Mouse (Mus musculus) cortical plate, adult 2 months (tissue): ENCODE measurements around the gene Prr9. TPM values are rescaled to one million over a fixed set of nuclear protein-coding genes. Genes with fewer than 3 reads are reported as not detected.

Experiments used
- H3K27ac ChIP-seq: fragments of 200-500 bp; 2 replicates; pipeline ENCODE4 v1.5.1; 2012; ENCODE audit warnings: low read length, control low read depth, inconsistent platforms; ENCODE audit not compliant: insufficient read depth
- H3K4me1 ChIP-seq: fragments of 200-500 bp; 2 replicates; pipeline ENCODE4 v1.6.1; 2011; ENCODE audit warnings: low read length; ENCODE audit not compliant: control insufficient read depth, insufficient read depth
- H3K4me3 ChIP-seq: fragments of 200-500 bp; 2 replicates; pipeline ENCODE4 v1.5.1; 2011; ENCODE audit warnings: mild to moderate bottlenecking, low read length, control low read depth; ENCODE audit not compliant: insufficient read depth
- CTCF ChIP-seq: fragments of 200-500 bp; IDR thresholded peaks from 2 replicates; pipeline ENCODE4 v1.5.1; 2011; ENCODE audit warnings: mild to moderate bottlenecking, control low read depth, low read length; ENCODE audit not compliant: insufficient read depth; ENCODE audit errors: extremely low read depth
- POLR2A ChIP-seq: fragments of 200-500 bp; IDR thresholded peaks from 2 replicates; pipeline ENCODE4 v1.6.1; 2011; ENCODE audit warnings: mild to moderate bottlenecking, low read length, control low read depth; ENCODE audit not compliant: insufficient read depth; ENCODE audit errors: extremely low read depth
- polyA plus RNA-seq: library from polyadenylated mRNA; depleted of rRNA; stranded (reverse); fragments of >200 nt; gene quantifications from 2 replicates; pipeline ENCODE4 v1.2.3, GENCODE M21; 2012; rRNA removed

Gene Prr9
- polyA plus RNA-seq, 1 experiment = not detected

DNA sequence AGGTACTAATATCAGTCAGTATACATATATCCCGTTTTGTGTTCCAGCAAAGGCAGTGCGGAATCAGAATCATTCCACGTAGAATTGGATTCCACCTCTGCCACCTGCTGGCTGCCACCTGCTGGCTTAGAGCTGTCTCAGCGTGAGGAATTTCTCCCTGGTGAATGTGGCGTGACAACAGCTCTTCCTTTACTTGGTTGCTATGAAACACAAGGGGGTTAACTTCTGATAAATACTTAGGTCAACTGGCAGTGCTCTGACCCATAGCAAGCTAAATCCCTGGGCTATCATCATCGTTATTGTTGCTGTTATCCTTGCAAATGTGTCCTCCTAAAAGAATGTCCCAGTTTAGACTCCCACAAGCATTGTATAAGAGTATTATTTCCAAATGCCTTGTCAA, 17.2 kb downstream of the Prr9 start:
- TF ChIP-seq POLR2A (no peak), CTCF (peak; percentile 67)
- Histone ChIP-seq H3K4me1 (no peaks in the 10 kb centered on the region), H3K4me3 (no peak overlapping the region), H3K27ac (no peak overlapping the region)

DNA sequence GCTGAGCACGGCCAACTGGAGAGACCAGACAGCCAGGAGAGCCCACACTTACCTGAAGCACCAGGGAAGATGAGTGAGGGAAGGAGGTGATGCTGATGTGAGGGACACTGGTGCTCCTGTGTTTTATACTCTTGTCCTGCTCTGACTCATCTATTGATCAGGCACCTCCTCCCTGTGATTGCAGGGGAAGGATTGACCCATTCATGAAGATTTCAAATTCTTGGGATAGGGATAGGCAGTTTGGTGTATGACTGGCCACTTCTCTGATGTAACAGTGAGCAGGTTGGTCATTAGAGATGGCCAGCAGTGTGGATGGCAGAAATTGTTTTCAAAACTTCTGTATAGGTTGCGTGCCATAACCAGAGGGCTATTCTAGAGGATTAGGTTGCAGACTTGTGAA, 40.7 kb downstream of the Prr9 start, which contains the start of gene Lor:
Gene Lor, minus strand, starts transcription at position 101 of the 400 bp plus-strand sequence.
- H3K4me1 ChIP-seq = no peaks in the 10 kb centered on the region
- no peak within 1 kb of the TSS for H3K27ac ChIP-seq
- TF ChIP-seq POLR2A = no peak
- TF ChIP-seq CTCF = no peak
- H3K4me3 ChIP-seq = peak within 1 kb of the TSS; percentile 59

GRCm38 (mm10) chr3:92081285-92081931, 42.3 kb downstream of the Prr9 start:
- peak overlapping the region; percentile 100 for H3K27ac ChIP-seq
- H3K4me1 ChIP-seq = no peaks in the 10 kb centered on the region
- TF ChIP-seq CTCF = no peak
- no peak for TF ChIP-seq POLR2A
- H3K4me3 ChIP-seq = peak overlapping the region; percentile 59

DNA sequence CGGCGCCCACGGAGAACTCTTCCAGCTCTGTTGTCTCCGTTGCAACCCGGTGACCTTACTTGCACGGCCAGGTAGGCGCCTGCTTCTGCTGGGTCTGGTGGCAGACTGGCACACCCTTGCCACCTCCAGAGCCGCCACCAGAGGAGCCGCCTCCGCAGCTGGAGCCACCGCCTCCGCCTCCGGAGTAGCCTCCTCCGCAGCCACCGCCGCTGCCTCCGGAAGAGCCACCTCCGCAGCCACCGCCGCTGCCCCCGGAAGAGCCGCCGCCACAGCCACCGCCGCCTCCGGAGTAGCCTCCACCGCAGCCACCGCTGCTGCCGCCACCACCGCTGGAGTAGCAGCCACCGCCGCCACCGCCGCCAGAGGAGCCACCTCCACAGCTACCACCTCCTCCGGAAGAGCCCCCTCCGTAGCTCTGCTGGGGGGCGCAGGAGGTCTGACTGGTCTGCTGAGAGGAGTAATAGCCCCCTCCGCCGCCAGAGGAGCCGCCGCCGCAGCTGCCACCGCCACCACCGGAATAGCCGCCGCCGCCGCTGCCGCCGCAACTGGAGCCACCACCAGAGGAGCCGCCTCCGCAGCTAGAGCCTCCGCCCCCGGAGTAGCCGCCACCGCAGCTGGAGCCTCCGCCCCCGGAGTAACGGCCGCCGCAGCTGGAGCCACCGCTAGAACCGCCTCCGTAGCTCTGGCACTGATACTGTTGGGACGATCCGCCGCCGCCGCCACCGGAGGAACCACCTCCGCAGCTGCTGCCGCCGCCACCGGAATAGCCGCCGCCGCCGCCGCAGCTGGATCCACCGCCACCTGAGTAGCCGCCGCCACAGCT, 43.1 kb downstream of the Prr9 start:
- TF ChIP-seq CTCF (no peak), POLR2A (no peak)
- Histone ChIP-seq H3K4me1 (no peaks in the 10 kb centered on the region), H3K4me3 (peak overlapping the region; percentile 59), H3K27ac (peak overlapping the region; percentile 100)

Other genes with a start within 250 kb of the Prr9 start
- gene Pglyrp3, start 109.4 kb downstream of the Prr9 start, polyA plus RNA-seq = not detected in 2 replicates
- gene Lor, start 40.8 kb downstream of the Prr9 start, polyA plus RNA-seq = 4.0 and 4.9 TPM in 2 replicates
- gene Lelp1, start 18.8 kb upstream of the Prr9 start, polyA plus RNA-seq = not detected in 2 replicates
- gene Sprr2a1, start 91.9 kb upstream of the Prr9 start, polyA plus RNA-seq = 0.06 TPM in 1 of 2 replicates, not detected in the other
- gene Sprr2a2, start 92.0 kb upstream of the Prr9 start, polyA plus RNA-seq = 1.8 and 3.8 TPM in 2 replicates
- 0.11 TPM in 1 of 2 replicates, not detected in the other for gene Sprr2a3, start 161.5 kb upstream of the Prr9 start, polyA plus RNA-seq
- gene Sprr2b, start 192.7 kb upstream of the Prr9 start, polyA plus RNA-seq = not detected in 2 replicates
- gene Sprr2d, start 215.2 kb upstream of the Prr9 start, polyA plus RNA-seq = not detected in 2 replicates
- gene Sprr2e, start 228.2 kb upstream of the Prr9 start, polyA plus RNA-seq = not detected in 2 replicates
- gene Sprr2f, start 241.2 kb upstream of the Prr9 start, polyA plus RNA-seq = not detected in 2 replicates